Mouse (Mus musculus) gastrocnemius, adult 2 months (tissue): Measurements from ENCODE around the gene Mapkapk2. TPM values are rescaled to one million over a fixed set of nuclear protein-coding genes. Genes with fewer than 3 reads are reported as not detected.

Experiments used
- DNase-seq: peaks from one replicate; pipeline ENCODE4 v3.0.0; 2022
- H3K27ac ChIP-seq: fragments of 200-600 bp; 2 replicates; pipeline ENCODE4 v1.8.1; 2022; ENCODE audit warnings: mild to moderate bottlenecking
- H3K4me3 ChIP-seq: fragments of 200-600 bp; 2 replicates; pipeline ENCODE4 v1.8.1; 2022; ENCODE audit warnings: mild to moderate bottlenecking, moderate library complexity
- CTCF ChIP-seq: fragments of 200-600 bp; IDR thresholded peaks from 2 replicates; pipeline ENCODE4 v1.8.1; 2022; ENCODE audit warnings: antibody characterized with exemption, mild to moderate bottlenecking, moderate library complexity
- intact Hi-C: fragments of 180-260 bp; cut with DNase I; formaldehyde crosslinking; loops from one replicate; pipeline ENCODE4 v1.15.1; 2025
- total RNA-seq, 2 experiments: library from RNA; stranded (reverse); gene quantifications; 2 replicates each; pipeline ENCODE4 v1.2.3; 2021

The Mapkapk2 gene
- total RNA-seq, 2 experiments from 2014 or later, result 203 to 251 TPM

DNA sequence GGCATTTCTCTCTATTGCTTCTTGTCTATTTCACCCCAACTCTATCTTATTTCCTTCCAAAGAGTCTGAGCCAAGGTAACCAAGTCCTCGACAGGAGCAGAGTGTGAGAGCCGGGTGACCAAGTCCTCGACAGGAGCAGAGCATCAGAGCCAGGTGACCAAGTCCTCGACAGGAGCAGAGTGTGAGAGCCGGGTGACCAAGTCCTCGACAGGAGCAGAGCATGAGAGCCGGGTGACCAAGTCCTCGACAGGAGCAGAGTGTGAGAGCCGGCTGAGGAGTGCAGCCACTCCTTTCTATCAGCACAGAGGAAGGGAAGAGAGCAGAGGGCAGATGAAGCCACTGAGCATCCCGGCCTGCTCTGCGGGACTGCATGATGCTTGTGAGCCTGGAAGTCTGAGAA lies 9.1 kb downstream of the Mapkapk2 start:
- Histone ChIP-seq H3K27ac (peak overlapping the region; percentile 93), H3K4me3 (no peak overlapping the region)
- TF ChIP-seq CTCF, result no peak
- DNase-seq, result no peak
- intact Hi-C loops, result no loop called here

DNA sequence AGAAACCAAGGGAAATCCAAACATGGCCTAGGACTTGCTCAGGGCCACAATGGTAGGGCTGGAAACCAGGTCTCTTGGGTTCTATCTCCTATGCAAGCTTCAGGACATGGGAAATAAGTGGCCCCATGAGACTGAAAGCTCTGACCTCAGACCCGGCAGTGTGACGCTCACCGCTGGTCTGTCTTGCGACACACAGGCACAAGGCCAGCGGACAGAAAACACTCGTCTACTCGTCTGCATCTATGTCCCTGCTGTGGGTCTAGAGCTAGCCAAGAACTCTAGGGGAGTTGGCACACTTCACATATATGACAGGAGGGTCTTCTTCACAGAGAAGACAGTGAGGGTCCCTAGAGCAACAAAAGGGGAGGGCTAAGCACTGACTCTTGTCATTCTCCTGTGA lies 10.7 kb downstream of the Mapkapk2 start:
- peak overlapping the region; percentile 14; the same call in 1 of the 2 replicates for H3K4me3 ChIP-seq
- intact Hi-C loops, result no loop called here
- peak overlapping the region; percentile 74 for H3K27ac ChIP-seq
- peak; percentile 84 for DNase-seq
- TF ChIP-seq CTCF, result no peak

DNA sequence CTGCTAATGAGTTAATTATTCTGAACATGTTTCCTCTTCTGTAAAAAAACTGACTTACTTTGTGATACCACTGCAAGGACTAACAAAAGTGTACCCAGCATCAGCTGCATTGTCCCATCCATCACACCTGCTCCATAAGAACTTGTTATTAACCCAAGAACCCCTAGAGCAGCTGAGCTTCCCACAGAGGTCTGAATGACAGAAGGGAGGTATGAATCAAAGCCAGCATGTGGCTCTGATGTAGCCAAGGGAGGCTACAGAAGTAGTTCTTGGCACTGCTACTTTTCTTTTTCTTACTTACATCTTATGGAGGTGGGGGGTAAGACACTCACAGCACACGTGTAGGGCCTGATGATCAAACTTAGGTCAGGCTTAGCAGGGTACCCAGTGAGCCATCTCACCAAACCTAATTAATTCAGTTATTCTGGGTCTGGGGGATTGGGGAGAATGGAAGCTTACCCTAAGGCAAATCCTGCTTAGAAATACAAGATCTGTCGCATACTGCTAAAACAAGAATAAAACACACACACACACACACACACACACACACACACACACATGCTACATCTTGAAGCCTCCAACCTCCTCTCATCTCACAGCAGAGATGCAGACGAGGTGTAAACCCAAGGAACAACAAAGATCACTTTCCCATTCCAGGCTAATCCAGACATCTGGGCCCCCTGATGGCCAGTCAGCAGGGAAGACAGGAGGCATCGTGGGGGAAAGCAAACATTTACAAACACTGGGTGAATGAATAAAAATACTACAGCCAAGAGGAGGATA lies 11.5 kb downstream of the Mapkapk2 start:
- peak overlapping the region; percentile 14; the same call in 1 of the 2 replicates for H3K4me3 ChIP-seq
- intact Hi-C loops, result no loop called here
- TF ChIP-seq CTCF, result no peak
- DNase-seq, result peak; percentile 14
- peak overlapping the region; percentile 74 for H3K27ac ChIP-seq

DNA sequence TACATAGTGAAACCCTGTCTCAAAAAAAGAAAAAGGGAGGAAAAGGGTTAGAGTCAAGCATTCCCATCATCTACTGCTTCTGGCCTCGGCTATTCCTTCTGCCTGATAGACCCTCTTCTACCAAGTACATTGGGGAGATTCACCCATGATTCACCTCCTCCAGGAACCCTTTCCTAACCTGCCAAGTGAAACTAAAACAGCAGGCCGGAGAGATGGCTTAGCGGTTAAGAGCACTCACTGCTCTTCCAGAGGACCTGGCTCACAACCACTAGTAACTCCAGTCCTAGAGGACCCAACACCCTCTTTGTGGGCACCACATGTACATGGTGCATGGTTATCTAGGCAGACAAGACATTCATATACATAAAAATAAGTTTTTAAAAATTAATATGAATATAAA lies 12.4 kb downstream of the Mapkapk2 start:
- H3K27ac ChIP-seq, result peak overlapping the region; percentile 46; the same call in 1 of the 2 replicates
- no peak for DNase-seq

DNA sequence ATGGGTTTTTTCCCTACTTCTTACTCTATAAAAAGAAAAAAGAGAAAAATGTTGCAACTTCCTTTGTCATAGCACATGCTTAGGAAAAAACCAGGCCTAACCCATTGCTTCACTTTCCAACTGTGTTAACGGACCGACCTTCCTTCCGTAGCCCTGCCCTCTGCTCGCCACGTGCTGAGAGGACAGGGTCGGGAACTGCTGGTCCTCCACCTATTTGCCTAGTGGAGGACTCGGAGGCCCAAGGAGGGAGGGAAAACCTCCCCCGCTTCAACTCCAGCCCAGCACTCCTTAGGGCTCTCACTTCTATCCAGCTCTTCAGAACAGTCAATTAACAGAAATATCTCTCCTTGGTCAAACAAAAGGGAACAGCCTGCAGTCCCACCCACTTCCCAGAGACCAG lies 13.3 kb downstream of the Mapkapk2 start:
- no peak overlapping the region for H3K4me3 ChIP-seq
- H3K27ac ChIP-seq, result peak overlapping the region; percentile 46
- TF ChIP-seq CTCF, result no peak
- DNase-seq, result peak; percentile 55
- intact Hi-C loops, result no loop called here

More for the DNA sequence above, 12.4 kb downstream of the Mapkapk2 start:
- intact Hi-C loops, result no loop called here
- TF ChIP-seq CTCF, result no peak
- no peak overlapping the region for H3K4me3 ChIP-seq

DNA sequence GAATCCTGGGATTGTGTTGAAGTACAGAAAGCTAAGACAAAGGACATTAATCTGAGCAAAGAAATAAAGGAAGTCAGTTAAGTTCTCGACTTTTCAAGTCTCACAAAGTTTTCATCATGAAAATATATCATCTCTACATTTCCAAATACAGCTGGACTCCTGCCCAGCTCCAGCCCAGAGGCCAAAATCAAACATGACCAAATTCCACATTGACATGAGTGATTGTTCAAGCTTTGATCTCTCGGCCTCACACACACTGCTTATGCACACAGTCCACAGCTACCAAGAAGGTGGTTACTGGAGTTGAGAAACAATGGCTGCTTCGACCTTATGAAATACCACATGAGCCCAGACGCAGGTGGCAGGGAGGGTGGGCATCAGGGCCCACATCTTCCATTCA lies 14.0 kb downstream of the Mapkapk2 start:
- DNase-seq, result no peak
- no peak for TF ChIP-seq CTCF
- no peak overlapping the region for H3K4me3 ChIP-seq
- peak overlapping the region; percentile 46 for H3K27ac ChIP-seq
- intact Hi-C loops, result no loop called here

DNA sequence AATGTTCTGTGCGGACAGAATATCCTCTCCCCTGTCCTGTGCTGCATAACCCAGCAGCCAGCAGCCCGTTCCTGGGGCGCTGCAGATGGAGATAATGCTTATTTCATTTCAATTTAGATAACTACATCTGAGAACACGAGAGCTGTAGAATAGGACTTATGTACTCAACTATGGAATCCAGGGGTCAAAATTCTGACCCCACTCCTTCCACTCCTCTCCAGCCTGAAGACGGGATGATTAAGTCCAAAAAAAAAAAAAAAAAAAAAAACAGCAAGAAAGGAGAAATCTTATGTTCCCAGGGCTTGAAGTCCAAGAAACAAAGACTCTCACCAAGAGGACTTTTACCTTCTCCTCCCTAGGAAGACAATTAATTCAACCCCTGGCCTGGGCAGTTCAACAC lies 14.5 kb downstream of the Mapkapk2 start:
- Histone ChIP-seq H3K4me3 (no peak overlapping the region), H3K27ac (peak overlapping the region; percentile 46)
- DNase-seq, result no peak
- intact Hi-C loops, result no loop called here
- no peak for TF ChIP-seq CTCF

DNA sequence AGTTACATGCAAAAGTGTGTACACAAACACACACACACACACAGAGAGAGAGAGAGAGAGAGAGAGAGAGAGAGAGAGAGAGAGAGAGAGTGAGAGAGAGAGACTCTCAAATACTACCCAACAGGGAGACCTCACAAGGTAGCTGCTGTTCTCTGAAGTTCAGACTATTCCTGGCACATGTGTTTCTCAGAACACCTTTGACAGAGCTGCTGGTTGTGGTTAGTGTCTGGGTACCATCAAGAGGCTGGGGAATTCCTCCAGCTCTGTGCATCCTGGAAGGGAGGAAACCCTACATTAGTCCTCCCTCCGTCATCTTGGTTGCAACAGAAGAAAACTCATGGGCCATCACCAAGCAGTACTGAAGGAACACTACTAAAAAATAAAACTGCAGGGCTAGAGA lies 16.9 kb downstream of the Mapkapk2 start:
- TF ChIP-seq CTCF, result no peak
- Histone ChIP-seq H3K27ac (peak overlapping the region; percentile 46; the same call in 1 of the 2 replicates), H3K4me3 (no peak overlapping the region)
- no peak for DNase-seq
- intact Hi-C loops, result no loop called here

DNA sequence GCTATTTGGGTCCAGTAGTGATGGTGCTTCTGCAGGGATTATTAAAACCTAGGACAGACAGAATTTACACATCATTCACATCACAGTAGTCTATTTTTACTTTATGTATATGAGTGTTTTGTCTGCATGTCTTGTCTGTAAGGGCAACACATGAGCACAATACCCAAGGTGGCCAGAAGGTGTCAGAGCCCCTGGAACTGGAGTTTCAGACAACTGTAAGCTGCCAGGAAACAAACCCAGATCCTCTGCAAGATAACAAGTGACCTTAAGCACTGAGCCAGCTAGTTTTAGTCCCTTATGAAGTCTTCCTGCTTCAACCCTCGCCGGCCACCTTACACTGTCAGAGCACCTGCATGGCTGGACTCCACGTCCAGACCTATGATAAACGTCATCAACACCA lies 17.9 kb downstream of the Mapkapk2 start:
- Histone ChIP-seq H3K4me3 (no peak overlapping the region), H3K27ac (peak overlapping the region; percentile 50)
- no peak for DNase-seq
- peak; percentile 37 for TF ChIP-seq CTCF
- intact Hi-C loops, result no loop called here

DNA sequence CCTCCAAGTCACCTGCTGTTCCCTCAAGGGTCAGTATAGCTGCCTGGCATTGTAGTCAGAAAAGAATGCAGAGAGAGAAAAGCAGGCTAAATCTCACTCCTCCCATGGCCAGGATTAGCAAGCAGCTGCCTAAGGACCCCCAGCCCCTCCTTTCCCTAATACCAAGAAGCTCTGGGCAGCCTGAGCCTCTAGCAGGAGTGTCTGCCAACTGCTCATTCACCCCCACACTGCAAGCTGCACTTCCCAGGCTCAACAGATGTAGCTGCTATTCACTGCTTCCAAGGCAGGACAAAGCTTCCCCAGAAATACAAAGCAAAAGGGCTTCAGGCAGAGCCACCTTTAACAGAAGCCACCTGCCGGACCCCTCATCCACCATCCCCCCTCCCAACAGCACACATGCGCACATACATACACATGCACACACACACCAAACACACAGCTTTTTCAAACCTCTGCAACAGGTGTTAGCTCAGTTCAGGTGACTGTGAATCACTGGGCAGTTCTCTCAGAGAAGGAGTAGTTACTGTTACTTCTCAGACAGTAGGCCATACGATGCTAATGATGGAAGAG lies 18.8 kb downstream of the Mapkapk2 start:
- TF ChIP-seq CTCF, result no peak
- DNase-seq, result no peak
- Histone ChIP-seq H3K27ac (peak overlapping the region; percentile 68), H3K4me3 (peak overlapping the region; percentile 7; the same call in 1 of the 2 replicates)
- intact Hi-C loops, result no loop called here

DNA sequence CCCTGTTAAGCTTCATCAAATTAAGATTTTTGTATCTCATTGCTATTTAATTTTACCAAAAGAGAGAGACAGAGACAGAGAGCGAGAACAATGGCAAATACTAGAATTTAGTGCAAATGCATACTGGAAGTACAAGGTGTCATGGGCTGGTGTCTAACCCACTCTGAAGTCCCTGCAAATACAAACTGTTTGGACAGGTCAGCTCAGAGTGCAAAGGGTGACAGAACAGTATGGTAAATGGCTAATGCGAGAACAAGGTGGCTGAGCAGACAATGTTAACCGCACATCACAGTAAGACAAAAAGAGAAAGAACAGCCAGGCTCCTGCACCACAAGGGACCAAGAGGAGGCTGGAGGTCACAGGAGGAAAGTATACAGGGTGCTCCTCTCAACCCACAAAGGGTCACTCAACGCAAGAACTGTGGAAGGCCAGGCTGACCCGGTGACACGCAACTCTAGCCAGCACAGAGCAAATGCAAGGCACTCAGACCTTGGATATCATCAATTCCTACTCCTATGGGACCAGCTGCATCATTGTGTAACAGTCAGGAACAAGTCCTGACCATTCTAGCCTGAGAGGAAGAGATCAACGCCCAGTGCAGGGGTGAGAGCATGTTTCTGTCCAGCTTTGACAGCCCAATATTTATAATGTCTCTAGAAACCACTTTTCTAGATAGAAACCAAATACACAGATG lies 22.4 kb downstream of the Mapkapk2 start:
- peak overlapping the region; percentile 62 for H3K27ac ChIP-seq
- intact Hi-C loops, result no loop called here

DNA sequence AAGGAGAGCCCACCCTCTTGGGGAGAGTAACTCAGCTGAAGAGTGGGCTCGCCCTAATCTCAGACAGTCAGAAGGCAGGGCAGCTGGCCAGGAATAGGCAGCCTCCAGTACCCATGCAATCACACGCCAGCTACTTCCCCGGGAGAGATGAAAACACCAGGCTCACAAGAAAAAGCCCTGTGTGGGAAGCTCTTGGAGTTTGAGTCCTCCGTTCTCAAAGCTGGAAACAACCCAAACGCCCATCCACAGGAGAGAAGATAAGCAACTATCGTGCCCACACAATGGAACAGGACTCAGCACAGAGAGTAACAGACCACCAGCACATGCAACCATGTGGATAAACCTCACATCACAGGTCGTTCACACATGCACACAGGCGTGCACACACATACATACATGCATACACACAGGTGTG lies 23.1 kb downstream of the Mapkapk2 start:
- H3K4me3 ChIP-seq, result no peak overlapping the region
- peak overlapping the region; percentile 20; the same call in 1 of the 2 replicates for H3K27ac ChIP-seq
- no peak for TF ChIP-seq CTCF
- intact Hi-C loops, result no loop called here
- DNase-seq, result peak; percentile 59

More for the DNA sequence above, 22.4 kb downstream of the Mapkapk2 start:
- no peak for TF ChIP-seq CTCF
- no peak overlapping the region for H3K4me3 ChIP-seq
- no peak for DNase-seq
